Mouse (Mus musculus): ENCODE measurements around the gene Itga6.
A peak's percentile ranks its signal among the peaks of the same experiment; 100 is the strongest.

Itga6 gene

DNA sequence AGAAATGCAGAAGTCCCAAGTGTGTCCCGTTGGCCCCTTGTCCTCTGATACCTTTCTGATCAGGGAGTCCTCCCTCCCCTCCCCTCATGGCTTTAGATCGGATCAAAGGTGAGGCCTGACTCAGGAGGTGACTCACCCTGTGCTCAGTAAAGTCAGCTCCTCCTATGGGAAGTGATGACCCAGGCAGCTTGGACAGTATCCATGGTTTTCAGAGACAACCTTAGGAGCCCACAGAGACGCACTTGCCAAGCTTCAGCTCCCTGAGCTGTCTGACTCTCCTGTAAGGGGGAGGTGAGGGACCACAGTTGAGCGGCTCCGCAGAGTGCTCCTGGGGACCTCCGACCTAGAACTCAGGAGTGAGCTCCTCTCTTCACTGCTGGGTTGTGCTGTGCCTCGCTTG, 56.3 kb downstream of the Itga6 start:
- no peak for DNase-seq (ENCODE audit: low read depth, low spot score)

DNA sequence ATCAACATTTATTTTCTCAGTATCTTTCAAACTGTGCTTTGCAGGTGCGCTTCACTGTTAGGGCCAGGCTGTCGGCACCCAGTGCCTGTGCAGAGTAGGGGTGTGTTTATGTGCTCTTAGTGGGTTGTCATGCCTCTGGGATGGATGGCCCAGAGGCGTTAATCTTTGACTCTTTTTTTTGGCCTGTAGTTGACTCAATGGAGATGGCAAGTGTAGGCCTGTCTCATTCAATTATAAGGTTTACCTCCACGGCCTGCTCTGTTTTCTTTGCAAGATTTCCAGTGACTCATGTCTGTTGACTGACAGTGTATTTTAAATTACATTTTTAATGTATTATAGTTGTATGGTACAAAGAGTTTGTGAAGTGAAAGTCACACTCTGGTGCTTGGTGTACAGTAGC, 56.7 kb downstream of the Itga6 start:
- DNase-seq (ENCODE audit: low read depth, low spot score) = no peak

- DNase-seq (ENCODE audit: low read depth, low spot score) = no peak
These were observed 59.7 kb downstream of the Itga6 start for GRCm38 (mm10) chr2:71805120-71805519.

DNA sequence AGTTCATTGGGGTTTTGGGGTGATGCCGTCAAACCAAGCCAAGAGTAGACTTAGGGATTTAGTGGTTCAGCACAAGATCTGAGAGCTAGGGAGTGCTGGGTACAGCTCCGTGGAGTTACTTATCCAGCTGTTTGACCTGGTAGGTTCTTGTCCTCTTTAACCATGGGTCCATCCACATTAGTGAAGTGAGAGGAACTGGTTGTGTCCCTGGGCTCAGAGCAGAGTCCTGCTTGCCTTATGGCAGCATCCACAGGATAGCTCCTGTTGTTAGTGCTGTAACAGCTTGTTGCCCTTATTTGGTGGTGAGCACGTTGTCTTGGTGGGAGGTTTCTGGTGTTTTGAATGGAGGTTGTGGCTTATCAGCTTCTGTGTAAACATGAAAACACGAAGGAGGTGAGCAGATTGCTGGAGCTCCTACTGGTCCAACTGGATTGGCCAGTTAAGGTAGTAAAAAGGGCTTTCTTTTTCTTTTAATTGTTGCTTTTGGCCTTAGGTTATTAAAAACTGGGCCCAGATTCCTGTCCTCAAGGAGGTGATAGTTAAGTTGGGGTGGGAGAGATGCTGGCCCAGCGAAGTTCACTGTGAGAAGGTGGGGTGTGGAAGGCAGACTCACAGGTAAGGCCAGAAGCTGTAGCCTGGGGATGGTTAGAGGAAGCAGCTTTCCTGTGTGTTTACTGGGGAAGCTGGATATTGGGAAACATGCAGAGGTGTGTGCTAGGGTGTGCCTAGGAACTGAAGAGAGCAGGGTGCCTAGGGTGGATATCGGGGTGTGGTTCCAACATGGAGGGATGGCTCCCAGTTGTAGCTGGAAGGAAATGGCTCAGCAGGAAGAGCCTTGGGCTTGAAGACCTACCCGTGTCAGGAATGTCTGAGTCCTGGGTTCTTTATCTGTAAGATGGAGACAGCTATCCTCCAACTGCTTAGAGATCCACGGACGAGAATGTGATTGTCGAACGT, 60.5 kb downstream of the Itga6 start:
- DNase-seq (ENCODE audit: low read depth, low spot score) = no peak

GRCm38 (mm10) chr2:71809289-71809860, 64.0 kb downstream of the Itga6 start:
- no peak for DNase-seq (ENCODE audit: low read depth, low spot score)

- no peak for DNase-seq (ENCODE audit: low read depth, low spot score)
These were observed 64.6 kb downstream of the Itga6 start for GRCm38 (mm10) chr2:71810010-71810409.

DNA sequence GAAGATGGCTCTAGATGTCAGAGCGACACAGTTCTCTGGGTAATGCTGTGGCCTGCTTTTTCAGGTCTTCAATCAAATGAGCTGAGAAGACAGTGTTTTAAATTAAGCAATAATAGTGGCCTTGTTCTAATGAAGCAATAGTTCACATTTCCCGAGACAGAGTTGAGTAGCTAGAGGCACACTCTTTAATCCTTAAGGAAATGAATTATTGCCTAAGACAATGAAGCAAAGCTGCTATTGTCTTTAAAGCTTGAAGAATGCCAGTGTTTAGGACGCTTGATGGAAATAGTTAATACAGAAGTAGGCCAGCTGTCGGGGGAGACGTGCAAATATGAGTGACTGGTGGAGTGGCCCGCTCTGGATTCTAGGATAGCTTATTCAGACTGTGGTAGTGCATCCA, 65.5 kb downstream of the Itga6 start:
- DNase-seq (ENCODE audit: low read depth, low spot score) = no peak

DNA sequence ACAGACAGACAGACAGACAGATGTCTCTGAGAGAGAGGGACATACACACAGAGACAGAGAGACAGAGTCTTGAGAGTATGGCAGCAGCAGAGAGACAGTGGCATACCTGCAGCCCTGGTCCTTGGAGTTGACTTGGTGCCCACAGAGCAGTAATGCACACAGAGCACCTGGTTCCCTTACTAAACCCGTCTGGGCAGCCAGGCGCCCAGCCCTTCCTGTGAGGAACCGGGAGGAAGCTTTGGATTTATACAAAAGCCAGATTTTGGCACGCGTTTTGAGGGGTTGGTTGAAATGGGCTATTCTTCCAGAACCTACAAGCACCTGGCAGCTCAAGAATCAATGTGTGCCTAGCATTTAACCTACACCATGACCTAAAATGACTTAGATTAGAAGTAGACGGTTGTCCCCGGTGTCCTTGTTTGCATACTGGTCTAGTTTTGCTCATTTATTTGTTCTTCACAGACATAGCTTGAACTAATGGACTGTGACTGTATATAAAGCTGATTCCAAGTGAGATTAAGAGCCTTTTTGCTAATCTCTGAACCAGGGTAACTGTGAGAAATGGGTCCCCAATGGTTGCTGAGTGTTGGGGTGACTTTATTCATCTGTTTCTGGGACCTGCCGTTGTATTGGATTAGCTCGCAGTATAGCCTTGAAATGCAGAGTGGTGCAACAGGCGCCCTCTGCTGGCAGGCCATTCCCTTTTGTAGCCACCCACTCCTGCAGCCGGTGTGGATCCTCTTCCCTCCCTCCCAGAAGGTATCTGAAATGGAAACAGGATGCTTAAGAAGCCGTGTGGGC, 67.0 kb downstream of the Itga6 start:
- peak; percentile 68 for DNase-seq (ENCODE audit: low read depth, low spot score)

GRCm38 (mm10) chr2:71813022-71813358, 67.6 kb downstream of the Itga6 start:
- no peak for DNase-seq (ENCODE audit: low read depth, low spot score)

- DNase-seq (ENCODE audit: low read depth, low spot score) = no peak
These were observed 68.0 kb downstream of the Itga6 start for GRCm38 (mm10) chr2:71813371-71813770.

GRCm38 (mm10) chr2:71814016-71814415, 68.6 kb downstream of the Itga6 start:
- no peak for DNase-seq (ENCODE audit: low read depth, low spot score)

- DNase-seq (ENCODE audit: low read depth, low spot score) = no peak
These were observed 69.9 kb downstream of the Itga6 start for GRCm38 (mm10) chr2:71815279-71815678.

DNA sequence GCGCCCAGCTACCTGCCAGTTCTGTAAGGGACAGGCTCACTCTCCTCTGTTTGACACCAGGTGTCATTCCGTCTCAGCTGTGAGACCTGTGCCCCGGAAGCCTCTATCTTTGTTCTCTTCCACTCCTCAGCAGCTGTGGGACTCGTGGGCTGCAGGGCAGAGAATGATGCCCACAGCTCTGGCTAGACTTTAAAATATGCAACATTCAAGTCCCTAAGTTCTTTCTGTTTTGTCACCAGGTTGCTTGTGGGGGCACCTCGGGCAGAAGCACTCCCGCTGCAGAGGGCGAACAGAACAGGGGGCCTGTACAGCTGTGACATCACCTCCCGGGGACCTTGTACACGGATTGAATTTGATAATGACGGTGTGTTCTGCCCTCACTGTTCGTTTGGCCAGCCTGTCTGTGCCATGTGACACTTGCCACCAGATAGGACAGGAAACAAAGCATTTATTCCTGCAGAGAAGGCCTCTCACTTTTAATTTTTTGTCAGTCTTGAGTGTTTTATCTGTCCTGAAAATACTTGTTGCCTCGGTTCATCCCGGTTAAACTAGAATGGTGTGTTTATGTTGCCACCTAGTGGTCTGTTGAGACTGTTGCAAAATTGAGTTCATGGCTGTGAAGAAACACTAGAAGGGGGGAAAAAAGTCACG, 71.1 kb downstream of the Itga6 start:
- peak; percentile 41 for DNase-seq (ENCODE audit: low read depth, low spot score)

DNA sequence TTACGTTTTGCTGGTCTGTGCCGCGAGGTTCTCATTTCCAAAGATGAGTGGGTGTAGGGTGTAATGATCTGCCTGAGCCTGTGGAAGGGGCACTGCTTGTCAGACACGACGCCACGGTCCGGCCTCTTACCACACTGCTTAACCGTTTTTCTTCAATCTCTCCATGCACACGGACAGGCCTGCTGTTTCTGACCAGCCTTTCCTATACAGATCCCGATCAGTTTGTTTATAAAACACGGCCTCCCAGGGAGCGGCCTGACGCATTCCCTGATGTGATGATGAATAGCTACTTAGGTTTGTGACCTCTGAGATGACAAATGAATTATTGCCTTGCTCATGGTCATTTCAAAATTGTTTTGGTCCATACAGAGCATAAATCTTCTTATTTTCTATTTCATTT, 78.7 kb downstream of the Itga6 start:
- no peak for DNase-seq (ENCODE audit: low read depth, low spot score)

- DNase-seq (ENCODE audit: low read depth, low spot score) = no peak
These were observed 82.3 kb downstream of the Itga6 start for GRCm38 (mm10) chr2:71827711-71828110.

GRCm38 (mm10) chr2:71828928-71829327, 83.5 kb downstream of the Itga6 start:
- DNase-seq (ENCODE audit: low read depth, low spot score) = no peak

- DNase-seq (ENCODE audit: low read depth, low spot score) = no peak
These were observed 88.2 kb downstream of the Itga6 start for GRCm38 (mm10) chr2:71833626-71834025.

DNA sequence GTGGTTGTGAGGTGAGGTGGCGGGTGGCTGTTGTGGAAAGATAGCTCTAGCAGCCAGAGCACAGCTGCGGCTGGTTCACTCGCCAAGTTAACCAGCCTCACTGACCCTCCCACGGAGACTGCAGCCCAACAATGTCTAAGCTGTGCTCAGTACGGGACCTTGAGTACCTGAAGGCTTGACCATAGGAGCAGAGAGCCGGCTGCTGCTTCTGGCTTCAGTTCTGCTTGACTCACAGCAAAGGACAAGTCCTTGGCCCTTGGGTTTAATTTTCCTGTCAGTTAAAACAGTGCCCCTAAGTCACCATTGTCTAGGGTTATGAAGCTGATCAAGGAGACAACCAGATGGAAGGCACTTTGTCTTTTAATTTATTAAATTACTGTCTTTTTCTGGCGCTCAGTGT, 89.0 kb downstream of the Itga6 start:
- DNase-seq (ENCODE audit: low read depth, low spot score) = no peak

DNA sequence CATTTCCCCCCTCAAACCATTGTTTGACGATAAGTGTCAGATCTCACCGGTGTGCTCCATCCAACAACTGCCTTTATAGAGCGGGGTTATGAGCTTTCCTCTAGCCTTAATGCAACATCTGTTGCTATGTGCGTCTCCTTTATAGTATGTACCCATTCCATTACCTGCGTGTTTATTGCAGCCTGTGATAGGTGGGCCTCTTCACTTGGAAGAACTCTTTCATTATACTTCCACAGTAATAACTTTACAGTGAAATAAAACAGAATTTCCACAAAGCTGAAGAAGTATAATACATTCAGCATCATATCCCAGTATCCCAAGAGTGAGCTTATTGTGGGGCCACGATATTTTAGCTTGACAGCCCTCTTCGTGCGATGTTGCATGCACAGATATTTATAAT, 90.1 kb downstream of the Itga6 start:
- DNase-seq (ENCODE audit: low read depth, low spot score) = no peak

GRCm38 (mm10) chr2:71836232-71836631, 90.8 kb downstream of the Itga6 start:
- no peak for DNase-seq (ENCODE audit: low read depth, low spot score)

- DNase-seq (ENCODE audit: low read depth, low spot score) = no peak
These were observed 91.8 kb downstream of the Itga6 start for GRCm38 (mm10) chr2:71837261-71837660.

DNA sequence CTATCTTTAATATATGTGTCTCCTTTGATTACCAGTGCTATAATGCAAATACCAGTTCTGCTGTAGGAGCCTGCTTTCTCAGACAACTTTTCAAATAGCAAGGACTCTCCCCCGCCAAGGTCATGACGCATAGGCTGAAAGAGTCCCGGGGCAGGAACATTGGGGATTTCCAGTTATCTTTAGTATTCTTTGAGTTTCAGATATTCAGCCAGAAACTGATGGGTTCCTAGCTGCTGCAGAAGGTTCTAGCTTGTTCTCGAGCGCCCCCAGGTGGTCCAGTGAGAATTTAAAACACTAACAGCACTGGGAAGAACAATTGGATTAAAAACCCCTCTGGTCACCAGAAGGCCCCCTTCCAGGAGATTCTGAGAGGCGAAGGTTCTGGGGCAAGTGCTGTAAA, 92.4 kb downstream of the Itga6 start:
- DNase-seq (ENCODE audit: low read depth, low spot score) = peak; percentile 50
